Mouse (Mus musculus) MEL (cell line): ENCODE measurements around the gene Krtap2-4. TPM values are rescaled to one million over a fixed set of nuclear protein-coding genes. Genes with fewer than 3 reads are reported as not detected.

Experiments
- DNase-seq: peaks from one replicate; pipeline ENCODE4 v3.0.0; 2011; ENCODE audit warnings: low read depth, low spot score
- H3K27ac ChIP-seq: 2 replicates; pipeline ENCODE4 v1.5.1; 2012; ENCODE audit warnings: low read depth, mild to moderate bottlenecking, control low read depth, low read length, moderate library complexity; ENCODE audit not compliant: control insufficient read depth
- H3K27me3 ChIP-seq, 2 experiments: fragments of 150-350 bp in 1 of 2; sonication (generic) in 1 of 2; 2 replicates each; pipeline ENCODE4 v1.6.1; 2012; ENCODE audit warnings: low read length in 2 of 2, mild to moderate bottlenecking in 2 of 2, improper control_type of control experiment in 1 of 2, moderate library complexity in 1 of 2; ENCODE audit not compliant: insufficient read depth in 2 of 2, control insufficient read depth in 1 of 2
- H3K36me3 ChIP-seq, 2 experiments: 2 replicates each; pipeline ENCODE4 v1.6.1; 2012 to 2014; ENCODE audit warnings: low read length in 2 of 2, improper control_type of control experiment in 1 of 2, inconsistent platforms in 1 of 2, mild to moderate bottlenecking in 1 of 2; ENCODE audit not compliant: insufficient read depth in 2 of 2, control insufficient read depth in 1 of 2
- H3K4me1 ChIP-seq, 2 experiments: fragments of 150-350 bp in 1 of 2; sonication (generic) in 1 of 2; 2 replicates each; pipeline ENCODE4 v1.6.1; 2012; ENCODE audit warnings: low read length in 2 of 2, improper control_type of control experiment in 1 of 2, mild to moderate bottlenecking in 1 of 2; ENCODE audit not compliant: insufficient read depth in 2 of 2, control insufficient read depth in 1 of 2
- H3K4me3 ChIP-seq, 2 experiments: fragments of 150-350 bp in 1 of 2; sonication (generic) in 1 of 2; 2 replicates each; pipeline ENCODE4 v1.5.1; 2012; ENCODE audit warnings: low read depth in 2 of 2, low read length in 2 of 2, mild to moderate bottlenecking in 2 of 2, moderate library complexity in 2 of 2, control low read depth in 1 of 2, improper control_type of control experiment in 1 of 2; ENCODE audit not compliant: control insufficient read depth in 1 of 2, insufficient read depth in 1 of 2
- H3K79me2 ChIP-seq: 2 replicates; pipeline ENCODE4 v1.6.1; 2012; ENCODE audit warnings: mild to moderate bottlenecking, low read length, moderate library complexity; ENCODE audit not compliant: control insufficient read depth, poor library complexity, insufficient read depth
- H3K9ac ChIP-seq: 2 replicates; pipeline ENCODE4 v1.6.1; 2012; ENCODE audit warnings: low read depth, mild to moderate bottlenecking, control low read depth, low read length, moderate library complexity; ENCODE audit not compliant: control insufficient read depth, poor library complexity, severe bottlenecking
- H3K9me3 ChIP-seq: fragments of 150-350 bp; sonication (generic); replicated peaks from 2 replicates; pipeline ENCODE4 v1.6.1; 2012; ENCODE audit warnings: mild to moderate bottlenecking, low read length, improper control_type of control experiment, moderate library complexity; ENCODE audit not compliant: insufficient read depth
- CHD1 ChIP-seq: IDR thresholded peaks from 2 replicates; pipeline ENCODE4 v1.6.1; 2012; ENCODE audit warnings: low read depth, mild to moderate bottlenecking, inconsistent platforms, low read length, improper control_type of control experiment
- CHD2 ChIP-seq: IDR thresholded peaks from 2 replicates; pipeline ENCODE4 v1.6.1; 2011; ENCODE audit warnings: low read length, improper control_type of control experiment
- CTCF ChIP-seq, 3 experiments: IDR thresholded peaks in 2 of 3; conservative IDR thresholded peaks in 1 of 3; 2 replicates each; pipeline ENCODE4 v1.5.1; 2011 to 2012; ENCODE audit warnings: low read length in 3 of 3, low read depth in 2 of 3, mild to moderate bottlenecking in 2 of 3, improper control_type of control experiment in 1 of 3, inconsistent platforms in 1 of 3, mixed read lengths in 1 of 3, moderate library complexity in 1 of 3; ENCODE audit not compliant: control insufficient read depth in 1 of 3, insufficient read depth in 1 of 3, poor library complexity in 1 of 3, severe bottlenecking in 1 of 3
- E2F4 ChIP-seq: IDR thresholded peaks from 2 replicates; pipeline ENCODE4 v1.6.1; 2011; ENCODE audit warnings: low read depth, low read length, improper control_type of control experiment, borderline replicate concordance
- ELF1 ChIP-seq: IDR thresholded peaks from 2 replicates; pipeline ENCODE4 v1.6.1; 2014; ENCODE audit warnings: low read depth, mild to moderate bottlenecking, inconsistent platforms, low read length, improper control_type of control experiment, moderate library complexity
- ETS1 ChIP-seq: IDR thresholded peaks from 2 replicates; pipeline ENCODE4 v1.6.1; 2012; ENCODE audit warnings: low read depth, mild to moderate bottlenecking, inconsistent platforms, low read length, improper control_type of control experiment, moderate library complexity
- GATA1 ChIP-seq: IDR thresholded peaks from 2 replicates; pipeline ENCODE4 v1.6.1; 2011; ENCODE audit warnings: low read depth, low read length, improper control_type of control experiment
- MAX ChIP-seq: IDR thresholded peaks from 2 replicates; pipeline ENCODE4 v1.6.1; 2011; ENCODE audit warnings: low read length, improper control_type of control experiment
- MAZ ChIP-seq: IDR thresholded peaks from 2 replicates; pipeline ENCODE4 v1.6.1; 2012; ENCODE audit warnings: low read depth, mild to moderate bottlenecking, inconsistent platforms, low read length, improper control_type of control experiment
- MYB ChIP-seq: IDR thresholded peaks from 2 replicates; pipeline ENCODE4 v1.6.1; 2011; ENCODE audit warnings: mild to moderate bottlenecking, low read depth, low read length, improper control_type of control experiment
- MYC ChIP-seq: IDR thresholded peaks from 2 replicates; pipeline ENCODE4 v1.6.1; 2011; ENCODE audit warnings: low read depth, mild to moderate bottlenecking, low read length, improper control_type of control experiment, moderate library complexity
- NELFE ChIP-seq: IDR thresholded peaks from 2 replicates; pipeline ENCODE4 v1.6.1; 2011; ENCODE audit warnings: low read depth, low read length, improper control_type of control experiment
- NRF1 ChIP-seq: IDR thresholded peaks from 2 replicates; pipeline ENCODE4 v1.6.1; 2014; ENCODE audit warnings: low read depth, mild to moderate bottlenecking, inconsistent platforms, low read length, improper control_type of control experiment, moderate library complexity; ENCODE audit not compliant: poor library complexity, insufficient read depth, severe bottlenecking
- POLR2A ChIP-seq, 2 experiments: IDR thresholded peaks; 2 replicates each; pipeline ENCODE4 v1.6.1; 2011 to 2012; ENCODE audit warnings: low read length in 2 of 2, mild to moderate bottlenecking in 2 of 2, control low read depth in 1 of 2, improper control_type of control experiment in 1 of 2, low read depth in 1 of 2, moderate library complexity in 1 of 2; ENCODE audit not compliant: control insufficient read depth in 1 of 2, insufficient read depth in 1 of 2, poor library complexity in 1 of 2
- POLR2AphosphoS2 ChIP-seq: IDR thresholded peaks from 2 replicates; pipeline ENCODE4 v1.6.1; 2011; ENCODE audit warnings: low read length, improper control_type of control experiment
- POLR2AphosphoS5 ChIP-seq: IDR thresholded peaks from 2 replicates; pipeline ENCODE4 v1.6.1; 2012; ENCODE audit warnings: low read depth, borderline replicate concordance, mild to moderate bottlenecking, inconsistent platforms, low read length, moderate library complexity, mixed read lengths
- RAD21 ChIP-seq: IDR thresholded peaks from 2 replicates; pipeline ENCODE4 v1.6.1; 2011; ENCODE audit warnings: mild to moderate bottlenecking, low read depth, low read length, improper control_type of control experiment
- RCOR1 ChIP-seq: IDR thresholded peaks from 2 replicates; pipeline ENCODE4 v1.6.1; 2012; ENCODE audit warnings: low read depth, mild to moderate bottlenecking, inconsistent platforms, low read length, improper control_type of control experiment
- SIN3A ChIP-seq: IDR thresholded peaks from 2 replicates; pipeline ENCODE4 v1.6.1; 2012; ENCODE audit warnings: low read length, improper control_type of control experiment, inconsistent platforms
- SMC3 ChIP-seq: IDR thresholded peaks from 2 replicates; pipeline ENCODE4 v1.6.1; 2011; ENCODE audit warnings: low read depth, low read length, improper control_type of control experiment
- TAL1 ChIP-seq: IDR thresholded peaks from 2 replicates; pipeline ENCODE4 v1.6.1; 2012; ENCODE audit warnings: mild to moderate bottlenecking, inconsistent platforms, low read length, moderate library complexity, mixed read lengths
- TBP ChIP-seq: IDR thresholded peaks from 2 replicates; pipeline ENCODE4 v1.8.0; 2011; ENCODE audit warnings: low read depth, low read length, improper control_type of control experiment
- TCF12 ChIP-seq: IDR thresholded peaks from 2 replicates; pipeline ENCODE4 v1.6.1; 2014; ENCODE audit warnings: low read depth, mild to moderate bottlenecking, inconsistent platforms, low read length, improper control_type of control experiment, moderate library complexity
- UBTF ChIP-seq: IDR thresholded peaks from 2 replicates; pipeline ENCODE4 v1.6.1; 2012; ENCODE audit warnings: low read depth, mild to moderate bottlenecking, inconsistent platforms, low read length, improper control_type of control experiment, moderate library complexity, borderline replicate concordance; ENCODE audit not compliant: insufficient read depth
- ZMIZ1 ChIP-seq: IDR thresholded peaks from 2 replicates; pipeline ENCODE4 v1.6.1; 2012; ENCODE audit warnings: low read depth, mild to moderate bottlenecking, inconsistent platforms, low read length, improper control_type of control experiment, moderate library complexity
- polyA plus RNA-seq, 2 experiments: library from polyadenylated mRNA; stranded (reverse) in 1 of 2; unstranded in 1 of 2; fragments of >175 nt in 1 of 2; fragments of >200 nt in 1 of 2; gene quantifications; 2 replicates each; pipeline versions ENCODE4 v1.2.1 to v1.2.4; 2012; ENCODE audit warnings: low replicate concordance in 2 of 2, low read depth in 1 of 2; ENCODE audit not compliant: insufficient read length in 2 of 2, insufficient read depth in 1 of 2, missing spikeins in 1 of 2
- total RNA-seq: library from RNA; depleted of rRNA; stranded (reverse); fragments of 300-350 nt; gene quantifications from 2 replicates; pipeline ENCODE4 v1.2.3, GENCODE M21; 2012

The Krtap2-4 gene
- total and polyA plus RNA-seq, 3 experiments = not detected

DNA sequence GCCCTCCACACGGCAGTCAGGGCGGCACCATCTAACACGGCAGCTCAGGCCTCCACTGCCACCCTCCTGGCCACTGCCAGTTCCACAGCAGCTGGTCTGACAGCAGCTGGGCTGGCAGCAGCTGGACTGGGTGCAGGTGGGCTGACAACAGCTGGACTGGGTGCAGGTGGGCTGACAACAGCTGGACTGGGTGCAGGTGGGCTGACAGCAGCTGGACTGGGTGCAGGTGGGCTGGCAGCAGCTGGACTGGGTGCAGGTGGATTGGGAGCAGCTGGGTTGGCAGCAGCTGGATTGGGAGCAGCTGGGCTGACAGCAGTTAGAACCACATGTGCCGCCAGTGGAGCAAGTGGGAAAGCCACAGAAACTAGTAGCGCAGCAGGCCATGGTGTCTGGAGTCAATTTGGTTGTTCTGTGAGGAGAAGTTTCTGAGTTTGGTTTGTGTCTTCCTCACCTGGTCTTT is 31.4 kb downstream of the Krtap2-4 start, which contains the start of gene Krtap1-4:
Gene Krtap1-4 (minus strand): TSS at position 410 of the 460 bp plus-strand sequence.
- no peak within 1 kb of the TSS for H3K9ac ChIP-seq
- no peaks in the 10 kb centered on the region for H3K27me3 ChIP-seq

DNA sequence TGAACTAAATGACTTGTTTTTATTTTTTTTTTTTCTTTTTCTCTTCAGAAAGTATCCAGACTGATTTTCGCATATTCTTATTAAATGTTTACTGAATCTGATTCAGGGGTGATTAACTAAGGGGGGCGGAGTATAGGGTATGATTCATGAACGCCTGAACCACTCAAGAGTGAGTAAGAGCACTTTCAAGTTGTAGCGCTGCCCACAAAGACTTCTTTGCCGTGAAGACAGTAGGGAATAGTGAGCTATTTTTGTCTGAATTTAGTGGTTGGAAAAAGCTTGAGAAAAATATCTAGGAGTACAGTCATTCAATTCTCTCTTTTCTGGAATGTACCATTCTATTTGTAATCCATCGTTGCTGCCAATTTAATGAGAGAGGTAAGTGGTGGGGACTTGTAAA is 33.1 kb downstream of the Krtap2-4 start:
- H3K27me3 ChIP-seq = no peaks in the 10 kb centered on the region
- H3K79me2 ChIP-seq = no peaks in the 10 kb centered on the region
- no peaks in the 10 kb centered on the region for H3K36me3 ChIP-seq
- H3K27ac ChIP-seq = no peak overlapping the region
- TF ChIP-seq MYB = no peak
- TF ChIP-seq TBP = no peak
- TF ChIP-seq POLR2AphosphoS5 = no peak
- no peak for TF ChIP-seq E2F4
- no peak for TF ChIP-seq POLR2A (IDR thresholded peaks at IDR 0.05; ENCODE audit: control insufficient read depth in 1 of 2, insufficient read depth in 1 of 2, low read depth in 1 of 2, low read length in 2 of 2, poor library complexity in 1 of 2)
- no peak for TF ChIP-seq CHD2
- no peak for TF ChIP-seq POLR2AphosphoS2
- no peak for TF ChIP-seq GATA1
- no peak for TF ChIP-seq MAX
- no peak for TF ChIP-seq NELFE
- TF ChIP-seq SIN3A = no peak
- no peak for TF ChIP-seq RAD21
- no peak for TF ChIP-seq ETS1
- TF ChIP-seq MYC = no peak
- no peak overlapping the region for H3K4me3 ChIP-seq
- H3K4me1 ChIP-seq = no peaks in the 10 kb centered on the region
- DNase-seq = no peak
- H3K9ac ChIP-seq = no peak overlapping the region
- no peaks in the 10 kb centered on the region for H3K9me3 ChIP-seq

More for the DNA sequence above, 31.4 kb downstream of the Krtap2-4 start, which contains the start of gene Krtap1-4:
- no peaks in the 10 kb centered on the region for H3K36me3 ChIP-seq
- TF ChIP-seq SIN3A (no peak), RAD21 (no peak), TCF12 (no peak), ELF1 (no peak), SMC3 (no peak), MYC (no peak), POLR2A (IDR thresholded peaks at IDR 0.05; ENCODE audit: control insufficient read depth in 1 of 2, insufficient read depth in 1 of 2, low read depth in 1 of 2, low read length in 2 of 2, poor library complexity in 1 of 2) (no peak), NRF1 (no peak), ZMIZ1 (no peak), CHD1 (no peak), UBTF (no peak), TAL1 (no peak), GATA1 (no peak), POLR2AphosphoS2 (no peak), MAZ (no peak), TBP (no peak), CTCF (IDR thresholded peaks at IDR 0.05 in 2 of 3, conservative IDR thresholded peaks at IDR 0.05 in 1 of 3; ENCODE audit: control insufficient read depth in 1 of 3, insufficient read depth in 1 of 3, low read depth in 2 of 3, low read length in 3 of 3, poor library complexity in 1 of 3, severe bottlenecking in 1 of 3) (no peak), RCOR1 (no peak), E2F4 (no peak)
- TF ChIP-seq, all 39 proteins: peak for 0
- H3K4me3 ChIP-seq = no peak within 1 kb of the TSS
- no peaks in the 10 kb centered on the region for H3K4me1 ChIP-seq
- H3K27ac ChIP-seq = no peak within 1 kb of the TSS
- no peaks in the 10 kb centered on the region for H3K9me3 ChIP-seq
- H3K79me2 ChIP-seq = no peaks in the 10 kb centered on the region
- no peak for DNase-seq
